Mouse (Mus musculus) subcutaneous adipose tissue, adult 2 months (tissue): ENCODE measurements around the gene Slc35a1. TPM values are rescaled to one million over a fixed set of nuclear protein-coding genes. Genes with fewer than 3 reads are reported as not detected.

Source experiments
- polyA plus RNA-seq: library from polyadenylated mRNA; depleted of rRNA; stranded (reverse); fragments of >200 nt; gene quantifications from 2 replicates; pipeline ENCODE4 v1.2.3, GENCODE M21; 2012; ENCODE audit warnings: low replicate concordance; rRNA removed

The Slc35a1 gene
- polyA plus RNA-seq = 15.6 and 16.8 TPM in 2 replicates

GRCm38 (mm10) chr4:34686874-34687567 is at the start of gene Slc35a1:
Slc35a1 (minus strand) TSS chr4:34687438.

GRCm38 (mm10) chr4:34729851-34730341 is 42.7 kb upstream of the Slc35a1 start, which contains the start of gene Cfap206:
Cfap206 (minus strand) TSS chr4:34730206.

GRCm38 (mm10) chr4:34614630-34615094 is 72.6 kb downstream of the Slc35a1 start, which contains the start of the genes Orc3 and Rars2:
Orc3 (minus strand) TSS chr4:34614944.
Rars2 (plus strand) TSS chr4:34614957.

Other genes starting within 250 kb of the Slc35a1 start
- 20.6 and 30.3 TPM in 2 replicates for gene Akirin2, start 136.5 kb downstream of the Slc35a1 start, polyA plus RNA-seq
- gene Orc3, start 72.5 kb downstream of the Slc35a1 start, polyA plus RNA-seq = 29.1 and 33.8 TPM in 2 replicates
- gene Rars2, start 72.5 kb downstream of the Slc35a1 start, polyA plus RNA-seq = 13.0 and 13.2 TPM in 2 replicates
- gene Cfap206, start 42.8 kb upstream of the Slc35a1 start, polyA plus RNA-seq = 0.06 TPM in 1 of 2 replicates, not detected in the other
- not detected in 2 replicates for gene Gm136, start 68.8 kb upstream of the Slc35a1 start, polyA plus RNA-seq
- gene Smim8, start 91.0 kb upstream of the Slc35a1 start, polyA plus RNA-seq = 6.3 and 9.1 TPM in 2 replicates
- 1.6 and 3.3 TPM in 2 replicates for gene Zfp292, start 195.5 kb upstream of the Slc35a1 start, polyA plus RNA-seq
- not detected in 2 replicates for gene Cga, start 206.3 kb upstream of the Slc35a1 start, polyA plus RNA-seq